Mouse (Mus musculus): Measurements from ENCODE around the gene Tet3.

DNA sequence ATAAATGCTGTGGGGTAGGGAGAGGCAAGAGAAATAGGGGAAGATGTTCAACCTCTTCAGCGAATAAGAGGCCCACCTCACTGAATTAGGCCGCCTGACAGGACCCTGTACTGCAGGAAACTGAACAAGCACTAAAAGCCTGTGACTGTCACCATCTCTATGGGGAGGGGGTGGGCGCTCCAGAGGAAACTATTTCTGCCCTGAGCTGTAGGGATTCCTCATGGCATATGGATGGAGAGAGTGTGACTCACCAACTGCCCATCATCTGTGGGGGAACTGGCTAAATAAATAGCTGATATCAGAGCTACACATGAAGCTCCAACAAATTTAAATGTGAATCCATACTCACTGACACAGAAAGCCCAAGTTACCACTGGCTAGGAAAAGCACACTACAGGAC is 87.5 kb downstream of the Tet3 start:
- TF ChIP-seq CTCF (IDR thresholded peaks at IDR 0.05; ENCODE audit: control insufficient read depth, insufficient read depth, insufficient replicate concordance, low read depth, low read length), result no peak
- TF ChIP-seq POLR2A (IDR thresholded peaks at IDR 0.05; ENCODE audit: control insufficient read depth, low read depth, low read length), result no peak
